Mouse (Mus musculus) layer of hippocampus, adult 2 months (tissue): Measurements from ENCODE around the gene Smagp. TPM values are rescaled to one million over a fixed set of nuclear protein-coding genes. Genes with fewer than 3 reads are reported as not detected.

Source experiments
- DNase-seq, 2 experiments: peaks; one replicate each; pipeline ENCODE4 v3.0.0; 2022; ENCODE audit warnings: low spot score in 2 of 2
- H3K27ac ChIP-seq: fragments of 200-600 bp; 2 replicates; pipeline ENCODE4 v1.8.1; 2022
- H3K4me3 ChIP-seq: fragments of 200-600 bp; 2 replicates; pipeline ENCODE4 v1.8.1; 2022; ENCODE audit warnings: mild to moderate bottlenecking
- CTCF ChIP-seq: fragments of 200-600 bp; conservative IDR thresholded peaks from 2 replicates; pipeline ENCODE4 v1.8.1; 2022; ENCODE audit warnings: antibody characterized with exemption, mild to moderate bottlenecking, moderate library complexity
- total RNA-seq, 2 experiments: library from RNA; stranded (reverse); gene quantifications; 2 replicates each; pipeline ENCODE4 v1.2.3; 2021

Smagp gene
- total RNA-seq, 2 experiments from 2014 or later, result 1.1 to 1.7 TPM

- no peak overlapping the region for H3K27ac ChIP-seq
These were observed 17.5 kb upstream of the Smagp start for GRCm38 (mm10) chr15:100654271-100654670.

DNA sequence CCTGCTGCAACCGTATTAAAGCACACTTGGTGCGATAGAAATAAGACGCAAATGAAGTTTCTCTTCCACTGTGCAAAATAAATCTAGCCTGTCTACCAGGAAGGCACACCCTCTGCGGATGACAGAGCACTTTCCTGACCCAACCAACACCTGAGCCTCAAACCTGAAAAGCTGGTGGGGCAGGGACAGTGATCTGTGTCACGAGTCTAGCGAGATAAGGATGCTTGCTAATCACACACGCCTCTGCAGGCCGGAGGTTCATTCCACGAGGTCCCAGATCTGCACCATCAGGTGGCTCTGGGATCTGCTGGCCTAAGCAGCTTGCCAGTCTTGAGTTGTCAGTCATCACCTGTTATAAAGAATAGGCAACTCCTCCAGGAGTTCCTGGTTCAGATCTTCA lies 14.9 kb upstream of the Smagp start:
- H3K4me3 ChIP-seq, result no peak overlapping the region
- DNase-seq, result no peak
- no peak for TF ChIP-seq CTCF
- H3K27ac ChIP-seq, result no peak overlapping the region

More at GRCm38 (mm10) chr15:100654271-100654670, 17.5 kb upstream of the Smagp start:
- TF ChIP-seq CTCF, result no peak
- H3K4me3 ChIP-seq, result no peak overlapping the region
- no peak for DNase-seq

GRCm38 (mm10) chr15:100650111-100650510 lies 13.4 kb upstream of the Smagp start:
- Histone ChIP-seq H3K27ac (no peak overlapping the region), H3K4me3 (no peak overlapping the region)
- TF ChIP-seq CTCF, result no peak
- DNase-seq, result no peak

DNA sequence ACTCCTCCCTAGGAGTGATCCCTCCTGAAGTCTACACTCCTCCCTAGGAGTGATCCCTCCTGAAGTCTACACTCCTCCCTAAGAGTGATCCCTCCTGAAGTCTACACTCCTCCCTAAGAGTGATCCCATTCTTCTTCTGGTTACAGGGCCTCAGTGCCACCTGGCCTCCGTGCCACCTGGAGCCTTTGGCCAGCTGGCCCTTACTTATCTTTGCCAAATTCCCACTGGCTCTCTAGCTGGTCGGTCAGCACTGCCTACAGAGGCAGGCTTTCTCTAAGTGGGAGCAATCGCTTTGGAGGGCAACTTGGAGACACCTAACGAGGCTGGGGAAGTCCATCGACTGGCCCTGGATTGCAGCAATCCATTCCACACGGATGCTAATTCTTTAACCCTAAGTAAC lies 9.4 kb upstream of the Smagp start:
- Histone ChIP-seq H3K27ac (no peak overlapping the region), H3K4me3 (no peak overlapping the region)
- TF ChIP-seq CTCF, result no peak
- DNase-seq, result no peak

GRCm38 (mm10) chr15:100642451-100642850 lies 5.7 kb upstream of the Smagp start:
- no peak overlapping the region for H3K27ac ChIP-seq
- TF ChIP-seq CTCF, result no peak
- no peak for DNase-seq
- no peak overlapping the region for H3K4me3 ChIP-seq

- Histone ChIP-seq H3K27ac (no peak overlapping the region), H3K4me3 (no peak overlapping the region)
- no peak for DNase-seq
- no peak for TF ChIP-seq CTCF
These were observed 4.6 kb upstream of the Smagp start for GRCm38 (mm10) chr15:100641226-100641810.

DNA sequence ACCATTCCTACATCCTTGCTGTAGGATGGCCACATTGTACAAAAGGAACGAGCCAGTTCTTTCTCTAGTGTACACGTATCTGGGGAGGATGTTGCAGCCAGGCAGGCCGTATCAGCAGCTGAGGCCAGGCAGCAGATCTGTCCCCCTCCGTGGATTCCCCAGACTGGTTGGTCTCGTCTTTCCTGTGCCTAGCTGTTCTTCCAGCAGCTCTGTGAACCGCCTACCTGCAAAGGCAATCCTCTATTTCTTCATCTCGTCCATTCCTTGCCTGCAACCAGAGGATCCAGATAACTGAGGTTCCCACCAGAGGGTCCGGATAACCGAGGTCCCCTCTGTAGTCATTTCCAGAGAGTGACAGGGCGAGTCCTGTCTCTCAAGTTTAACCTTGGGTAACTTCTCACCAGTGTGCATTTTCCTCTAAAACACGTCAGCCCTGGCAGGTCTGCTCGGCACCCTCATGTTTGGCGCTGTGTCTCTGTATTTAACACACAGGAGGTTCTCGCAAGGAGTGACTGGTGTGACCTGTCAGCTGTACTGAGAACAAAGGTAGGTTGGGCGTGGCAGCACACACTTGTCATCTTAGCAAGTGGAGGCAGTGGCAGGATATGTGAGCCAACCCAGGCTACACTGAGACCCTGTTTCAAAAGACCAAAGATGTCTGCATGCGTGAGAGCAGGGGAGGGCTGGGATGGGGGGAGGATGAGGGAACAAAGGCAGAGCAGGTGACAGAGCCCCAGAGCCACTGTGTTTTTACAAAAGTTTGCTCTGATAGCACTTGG lies 3.4 kb upstream of the Smagp start:
- H3K4me3 ChIP-seq, result no peak overlapping the region
- no peak overlapping the region for H3K27ac ChIP-seq
- TF ChIP-seq CTCF, result no peak
- no peak for DNase-seq

GRCm38 (mm10) chr15:100637661-100638060 lies 921 bp upstream of the Smagp start:
- Histone ChIP-seq H3K27ac (no peak overlapping the region), H3K4me3 (no peak overlapping the region)
- DNase-seq, result no peak
- TF ChIP-seq CTCF, result peak; percentile 65

GRCm38 (mm10) chr15:100635851-100636645 lies 692 bp downstream of the Smagp start:
- no peak for DNase-seq
- H3K4me3 ChIP-seq, result peak overlapping the region; percentile 52
- TF ChIP-seq CTCF, result no peak
- H3K27ac ChIP-seq, result no peak overlapping the region

DNA sequence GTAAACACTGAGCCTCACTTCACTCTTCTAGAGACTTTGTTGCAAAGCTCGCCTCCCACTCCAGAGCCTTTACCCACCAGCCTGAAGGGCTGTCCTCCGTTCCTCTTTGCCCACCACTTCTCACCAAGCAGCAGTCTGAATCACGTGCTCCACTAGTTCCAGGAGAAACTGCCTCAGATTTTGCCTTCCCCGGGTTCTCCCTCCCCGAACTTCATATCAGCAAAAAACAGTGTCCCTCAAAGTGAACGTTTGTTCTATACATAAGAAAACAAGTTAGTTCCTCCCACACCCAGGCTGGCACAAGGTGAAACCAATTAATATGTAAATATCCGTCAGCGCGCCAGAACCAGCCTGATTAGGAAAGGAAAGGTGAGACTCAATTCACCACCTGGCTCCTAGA lies 1.5 kb downstream of the Smagp start:
- no peak for TF ChIP-seq CTCF
- Histone ChIP-seq H3K27ac (no peak overlapping the region), H3K4me3 (no peak overlapping the region)
- no peak for DNase-seq

DNA sequence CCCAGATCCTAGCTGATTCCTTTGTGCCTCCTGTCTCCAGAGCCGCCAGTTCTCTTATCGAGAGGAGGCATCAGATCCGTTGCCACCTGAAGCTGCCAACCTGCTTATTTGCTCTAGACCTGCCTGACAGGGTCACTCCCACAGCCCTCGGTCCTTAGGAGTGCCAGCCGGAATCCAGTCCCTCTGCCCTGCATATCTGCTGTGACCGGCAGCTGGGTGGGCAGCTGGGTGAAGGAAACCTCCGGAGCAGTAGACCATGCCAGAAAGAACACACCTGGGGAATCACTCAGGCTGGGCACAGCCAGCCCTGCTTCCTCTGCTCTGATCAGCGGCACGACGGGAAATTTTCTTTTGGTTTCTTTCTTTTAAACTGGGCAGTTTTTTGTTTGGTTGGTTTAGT lies 3.4 kb downstream of the Smagp start:
- TF ChIP-seq CTCF, result no peak
- no peak overlapping the region for H3K4me3 ChIP-seq
- no peak for DNase-seq
- no peak overlapping the region for H3K27ac ChIP-seq

GRCm38 (mm10) chr15:100632323-100632722 lies 4.4 kb downstream of the Smagp start:
- TF ChIP-seq CTCF, result no peak
- H3K4me3 ChIP-seq, result no peak overlapping the region
- no peak for DNase-seq
- no peak overlapping the region for H3K27ac ChIP-seq

DNA sequence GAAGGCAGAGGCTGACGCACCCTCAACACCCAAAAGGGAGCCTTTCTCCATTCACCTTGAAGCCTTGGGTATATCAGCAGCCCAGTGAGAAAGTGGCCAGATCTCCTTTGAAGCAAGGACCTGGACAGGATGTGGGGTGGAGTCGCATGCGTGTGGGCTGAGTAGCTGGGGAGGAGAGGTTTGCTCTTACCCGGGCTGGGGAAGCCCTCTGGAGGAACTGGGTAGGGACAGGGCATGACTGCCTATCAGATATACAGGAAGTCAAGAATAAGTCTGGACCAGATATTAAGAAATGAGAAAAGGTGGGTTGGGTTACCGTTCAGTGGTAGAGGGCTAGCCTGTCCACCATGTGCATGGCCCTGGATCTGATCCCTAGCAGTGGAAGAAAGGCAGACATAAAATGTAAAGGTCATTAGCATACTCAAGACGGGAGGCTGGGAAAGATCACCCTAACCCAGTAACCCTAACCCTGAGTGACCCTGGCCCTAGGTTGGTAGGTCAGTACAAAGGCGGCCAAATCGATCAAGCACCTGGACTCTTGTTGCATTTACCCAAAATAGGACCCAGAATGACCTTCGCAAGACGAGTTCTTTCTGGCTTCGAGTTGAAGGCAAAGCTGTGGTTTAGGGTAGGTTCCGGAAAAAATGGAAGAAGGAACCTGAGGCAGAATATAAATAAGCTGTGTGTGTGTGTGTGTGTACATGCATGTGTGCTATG lies 5.1 kb downstream of the Smagp start:
- DNase-seq, result no peak
- no peak for TF ChIP-seq CTCF
- H3K4me3 ChIP-seq, result no peak overlapping the region
- no peak overlapping the region for H3K27ac ChIP-seq
